Mouse (Mus musculus): ENCODE data around the gene Sla2.

DNA sequence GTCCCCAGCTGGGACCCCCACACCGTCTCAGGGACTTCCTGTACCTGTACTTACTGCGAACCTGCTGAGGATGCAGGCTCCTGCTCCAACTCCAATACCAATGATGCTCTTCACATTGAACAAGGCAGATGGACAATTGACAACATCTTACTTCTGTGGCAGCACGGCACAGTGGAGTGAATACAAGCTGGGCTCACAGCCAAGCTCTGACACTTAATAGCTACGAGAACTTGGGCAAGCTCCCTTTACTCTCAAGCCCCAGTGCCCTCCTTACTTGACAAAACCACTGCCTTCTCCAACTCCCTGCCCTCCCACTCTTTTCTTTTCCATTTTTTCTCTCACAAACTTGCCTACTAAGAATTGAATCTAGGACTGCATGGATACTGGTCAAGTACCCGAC is 26.2 kb upstream of the Sla2 start:
- no peak for TF ChIP-seq POLR2A (IDR thresholded peaks at IDR 0.05; ENCODE audit: borderline replicate concordance, extremely low read depth, insufficient read depth, insufficient read length, poor library complexity, severe bottlenecking)
- no peak for TF ChIP-seq CTCF (IDR thresholded peaks at IDR 0.05; ENCODE audit: borderline replicate concordance, extremely low read depth, insufficient read depth, insufficient read length)
